Mouse (Mus musculus) lung, adult 2 months (tissue): ENCODE measurements around the gene Qk.

ENCODE experiments used
- CTCF ChIP-seq: fragments of 200-500 bp; IDR thresholded peaks from 2 replicates; pipeline ENCODE4 v1.5.1; 2011; ENCODE audit warnings: mild to moderate bottlenecking, low read length, control low read depth; ENCODE audit not compliant: insufficient read depth
- POLR2A ChIP-seq: fragments of 200-500 bp; IDR thresholded peaks from 2 replicates; pipeline ENCODE4 v1.6.1; 2011; ENCODE audit warnings: low read depth, mild to moderate bottlenecking, control low read depth, low read length, borderline replicate concordance; ENCODE audit errors: extremely low read depth

DNA sequence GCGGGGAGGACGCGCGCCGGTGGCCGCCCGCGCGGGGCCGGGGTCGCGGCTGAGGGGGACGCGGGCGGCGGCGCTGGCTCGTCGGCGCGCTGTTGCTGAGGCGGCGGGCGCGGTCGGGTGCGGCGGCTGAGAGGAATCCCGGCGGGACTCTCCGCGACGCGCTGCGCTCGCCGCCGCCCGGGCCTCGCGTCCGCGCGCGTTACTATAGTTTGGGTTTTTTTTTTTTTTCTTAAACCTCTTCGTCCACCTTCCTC, 296 bp downstream of the Qk start:
- TF ChIP-seq POLR2A (no peak), CTCF (no peak)
